Mouse (Mus musculus) 3134 (cell line): ENCODE measurements at regions not wholly inside any gene's neighbourhood (a gene's known extent, or its start where the extent isn't known, plus 50 kb on each side); places are given as distances from the start of the nearest gene placed in this dataset.
A peak's percentile ranks its signal among the peaks of the same experiment; 100 is the strongest.

Experiments
- DNase-seq: peaks from one replicate; pipeline ENCODE4 v3.0.0-alpha.2; 2011; ENCODE audit warnings: low spot score; ENCODE audit not compliant: insufficient read length; ENCODE audit errors: extremely low read depth

DNA sequence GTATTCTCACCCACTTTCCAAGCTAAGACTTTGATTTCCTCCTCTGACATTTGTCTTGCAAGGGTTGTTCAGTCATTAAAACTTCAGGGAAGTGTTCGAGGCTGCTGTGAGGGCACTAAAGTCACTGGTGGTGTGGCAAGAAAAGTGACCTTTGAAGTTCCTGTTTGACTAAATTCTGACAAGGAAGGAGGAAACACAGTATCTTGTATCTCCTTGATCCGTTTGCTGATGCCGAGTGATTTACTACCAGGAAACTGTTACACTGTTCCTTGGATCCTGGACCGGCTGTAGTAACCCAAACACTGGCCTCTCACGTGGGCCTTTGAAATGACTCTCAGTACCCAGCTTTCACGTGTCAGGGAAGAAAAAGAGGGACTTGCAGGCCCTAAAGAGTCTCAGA, 53.5 kb upstream of the Ralgapa2 start:
- no peak for DNase-seq

DNA sequence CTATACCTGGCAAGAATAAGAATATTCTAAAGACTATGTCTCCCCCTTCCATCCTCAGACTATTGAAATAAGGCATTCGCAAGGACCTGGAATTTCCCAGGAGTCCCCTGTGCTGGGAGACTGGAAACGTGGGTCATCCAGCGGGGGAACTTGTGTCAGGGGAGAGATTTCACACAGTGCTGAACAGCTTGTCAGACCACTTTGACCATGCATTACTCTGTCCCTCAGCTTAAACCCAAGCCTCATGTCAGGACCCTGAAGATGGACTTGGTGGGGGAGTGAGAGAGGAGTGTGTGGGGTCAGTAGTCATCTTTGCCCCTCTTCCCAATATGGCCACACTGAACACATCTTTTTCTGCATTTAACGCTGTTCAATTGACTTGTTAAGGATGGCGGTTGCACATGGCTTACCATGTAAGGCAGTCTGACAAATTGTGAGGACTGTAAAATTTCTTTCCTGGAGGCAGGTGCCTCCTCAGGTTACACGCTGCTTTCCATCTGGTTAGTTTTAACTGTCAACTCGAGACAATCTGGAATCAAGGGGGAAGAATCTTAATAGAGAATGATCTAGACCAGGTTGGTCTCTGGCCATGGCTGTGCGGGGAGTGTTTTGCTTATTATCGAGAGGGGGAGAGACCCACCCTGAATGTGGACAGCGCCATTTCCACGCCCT, 56.2 kb upstream of the Ralgapa2 start:
- DNase-seq = no peak

DNA sequence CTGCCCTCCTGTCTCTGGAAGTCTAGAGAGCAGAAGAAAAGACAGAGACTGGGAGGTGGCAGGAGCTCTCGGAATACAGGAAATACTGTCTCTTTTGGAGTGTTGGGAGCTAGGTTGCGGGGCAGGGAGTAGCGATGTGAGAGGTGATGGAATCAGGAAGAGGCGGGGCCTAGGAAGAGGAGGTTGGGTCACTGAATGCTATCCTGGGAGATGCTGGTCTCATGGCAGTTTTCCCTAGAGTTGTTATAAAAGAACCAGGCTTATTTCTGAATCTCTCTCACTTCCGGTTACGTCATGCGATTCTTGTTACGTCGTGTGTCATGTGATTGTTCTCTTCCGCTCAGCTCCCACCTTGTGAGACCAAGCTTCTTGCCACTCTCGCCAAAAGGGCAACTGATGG, 58.9 kb upstream of the Ralgapa2 start:
- DNase-seq = no peak

DNA sequence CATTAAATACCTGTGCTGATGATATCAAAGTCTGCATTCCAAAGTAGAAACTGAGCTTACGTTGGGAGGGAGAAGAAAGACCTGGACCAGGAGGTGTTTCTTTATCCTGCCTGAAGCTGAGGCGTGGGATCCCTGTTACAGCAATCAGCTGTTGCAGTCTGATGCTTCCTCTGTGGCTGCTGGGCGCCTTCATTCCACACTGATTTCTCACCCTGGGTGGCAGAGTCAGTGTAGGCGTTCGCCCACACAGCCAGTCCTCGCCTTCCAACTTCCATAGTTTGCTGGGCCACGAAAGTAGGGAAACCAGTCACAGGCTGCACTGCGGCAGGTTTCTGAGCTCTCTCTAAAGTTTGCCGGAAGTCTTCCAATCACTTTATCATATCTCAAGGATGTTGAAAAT, 59.7 kb upstream of the Ralgapa2 start:
- no peak for DNase-seq

DNA sequence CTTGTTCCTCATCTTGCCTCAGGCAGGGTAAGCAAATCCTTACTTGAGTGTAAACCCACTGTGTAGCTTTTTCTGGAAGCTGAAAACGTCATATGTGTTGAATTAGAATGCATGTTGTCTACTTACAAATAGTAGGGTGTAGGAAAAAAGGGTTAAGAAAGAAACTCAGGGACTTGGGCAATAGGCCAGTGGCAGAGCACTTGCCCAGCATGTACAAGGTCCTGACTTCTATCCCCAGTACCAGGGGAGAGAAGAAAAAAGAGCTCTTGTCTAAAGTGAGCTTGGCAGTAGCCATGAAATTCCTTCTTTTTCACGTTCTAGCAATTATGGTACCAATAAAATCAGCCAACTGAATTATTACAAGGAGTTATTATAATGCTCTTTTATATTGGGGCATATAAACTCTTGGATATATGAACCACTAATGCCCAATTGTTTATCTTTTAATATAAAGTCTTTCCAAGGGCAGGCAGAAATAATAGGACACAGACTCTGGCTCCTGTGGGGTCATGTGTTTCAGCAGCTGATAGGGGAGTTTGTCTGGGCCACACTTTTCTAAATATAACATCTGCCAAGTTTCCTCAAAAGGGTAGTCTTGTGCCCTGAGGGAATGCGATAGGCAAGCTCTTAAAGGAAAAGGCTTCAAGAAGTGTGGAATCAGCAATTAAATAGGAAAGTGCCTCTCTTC, 63.6 kb upstream of the Ralgapa2 start:
- no peak for DNase-seq

DNA sequence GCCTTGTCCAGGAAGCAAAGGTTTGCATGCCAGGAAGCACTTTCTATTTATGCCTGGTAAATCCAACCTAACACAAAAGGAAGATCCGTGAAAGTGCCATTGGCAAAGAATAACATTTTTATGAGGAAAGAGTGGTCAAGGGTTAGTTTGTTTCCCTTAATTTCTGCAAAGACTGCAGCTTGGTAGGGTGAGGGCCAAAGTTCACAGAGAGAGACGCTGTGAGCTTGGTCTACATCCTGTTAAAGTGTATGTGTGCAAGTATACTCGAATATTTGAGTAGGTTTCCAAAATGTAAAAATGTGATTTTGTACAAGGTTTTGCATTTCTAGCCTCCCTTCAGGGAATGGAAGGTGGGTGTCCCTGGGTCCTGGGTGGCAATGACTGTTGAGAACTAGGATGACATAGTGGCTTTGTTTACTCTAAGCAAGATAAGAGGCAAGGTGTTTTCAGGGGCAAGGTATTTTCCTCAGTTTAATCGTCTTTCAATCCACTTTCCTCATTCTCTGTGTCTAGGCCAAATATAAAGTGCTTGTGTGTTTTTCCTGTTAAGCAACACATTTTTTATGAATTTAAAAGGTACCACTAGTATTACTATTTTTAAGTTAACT, 64.3 kb upstream of the Ralgapa2 start:
- no peak for DNase-seq

DNA sequence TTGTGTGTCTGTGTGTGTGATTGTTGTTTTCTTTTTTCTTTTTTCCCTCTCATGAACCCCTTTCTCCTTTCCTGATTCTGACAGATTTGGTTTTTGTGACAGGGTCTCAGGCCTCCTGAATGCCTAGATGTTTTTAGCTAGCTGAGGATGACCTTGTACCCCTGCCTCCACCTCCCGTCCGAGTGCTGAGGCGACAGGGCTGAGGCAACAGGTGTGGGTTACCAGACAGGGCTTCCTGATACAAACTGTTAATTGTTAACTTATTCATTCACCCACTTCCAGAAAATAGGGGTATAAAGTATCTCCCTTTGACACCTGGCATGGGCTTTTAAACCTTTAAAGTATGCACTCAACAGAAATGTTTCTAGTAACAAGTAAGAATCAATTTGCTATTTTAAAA, 65.0 kb upstream of the Ralgapa2 start:
- DNase-seq = no peak

DNA sequence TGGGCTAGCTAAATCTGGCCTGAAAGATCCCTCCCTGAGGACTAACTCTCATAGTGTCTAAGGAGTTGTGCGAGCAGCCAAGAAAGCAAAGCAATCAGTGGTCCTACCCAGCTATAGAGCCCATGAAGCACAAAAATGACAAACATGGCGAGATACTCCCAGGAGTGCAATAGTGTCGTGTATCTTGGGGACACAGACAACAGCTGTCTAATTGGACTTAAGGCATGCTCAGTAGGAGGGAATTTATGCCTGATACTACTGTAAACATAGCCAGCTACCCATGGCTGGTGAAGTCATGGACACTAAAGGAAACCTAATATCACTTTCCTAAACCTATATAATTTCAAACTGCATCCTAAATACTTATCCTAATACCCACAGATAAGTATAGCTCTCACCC, 69.1 kb upstream of the Ralgapa2 start:
- DNase-seq = no peak

DNA sequence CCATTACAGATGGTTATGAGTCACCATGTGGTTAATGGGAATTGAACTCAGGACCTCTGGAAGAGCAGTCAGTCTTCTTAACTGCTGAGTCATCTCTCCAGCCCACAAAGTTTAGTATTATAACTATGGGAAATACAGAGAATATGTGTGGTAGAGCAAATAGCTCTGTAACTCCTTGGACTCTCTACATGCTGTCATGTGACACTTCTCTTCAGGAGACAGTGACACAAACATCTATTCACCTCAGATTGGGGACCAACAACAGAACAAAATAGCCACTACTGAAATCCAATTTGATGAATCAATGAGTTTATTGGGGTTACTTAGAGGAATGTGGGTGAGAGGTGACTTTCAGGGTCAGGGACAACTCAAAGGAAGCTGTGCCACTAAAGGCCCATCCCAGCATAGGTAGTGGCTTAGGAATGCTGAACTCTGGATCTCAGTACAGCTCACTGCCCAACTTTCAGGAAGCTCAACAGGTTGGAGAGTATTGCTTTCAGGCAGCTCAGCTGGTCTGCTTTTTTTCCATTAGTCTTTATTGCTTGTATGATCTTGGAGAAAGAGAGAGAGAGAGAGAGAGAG, 71.8 kb upstream of the Ralgapa2 start:
- DNase-seq = peak; percentile 27

DNA sequence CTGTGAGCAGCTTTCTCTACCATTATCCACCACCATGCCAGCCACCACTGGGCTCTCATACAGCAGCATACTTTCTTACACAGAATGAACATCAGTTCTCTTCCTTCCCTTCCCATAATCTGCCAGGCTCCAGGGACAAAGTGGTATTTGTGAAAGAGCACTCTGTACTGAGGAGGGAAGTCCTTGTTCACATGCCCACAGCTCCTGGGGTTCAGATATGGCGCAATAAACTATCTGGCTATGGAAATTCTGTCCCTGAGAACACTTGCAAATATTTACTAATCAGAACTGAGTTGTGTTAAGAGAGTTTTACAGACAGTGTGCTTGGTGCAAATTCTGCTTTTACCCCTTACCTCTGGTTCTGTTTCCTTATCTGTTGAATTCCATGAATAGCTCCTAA, 74.2 kb upstream of the Ralgapa2 start:
- DNase-seq = no peak

DNA sequence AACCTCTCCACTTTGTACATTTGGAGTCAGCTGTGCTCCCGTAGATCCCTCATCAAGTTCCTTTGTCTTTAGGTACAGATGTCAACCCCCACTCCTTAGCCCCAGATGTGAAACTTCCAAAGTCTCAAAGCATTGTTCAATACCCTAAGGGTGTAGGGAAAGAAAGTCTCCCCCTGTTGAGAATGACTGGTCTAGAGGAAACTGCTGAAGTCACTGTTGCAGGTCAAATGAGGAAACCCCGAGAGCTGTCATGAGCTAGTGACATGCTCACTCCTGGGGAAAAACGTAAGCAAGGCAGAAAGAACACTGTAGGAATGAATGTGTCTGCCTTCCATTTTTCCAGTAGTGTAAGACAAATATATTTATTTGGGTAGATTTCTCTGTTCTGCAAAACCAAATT, 74.8 kb upstream of the Ralgapa2 start:
- no peak for DNase-seq

DNA sequence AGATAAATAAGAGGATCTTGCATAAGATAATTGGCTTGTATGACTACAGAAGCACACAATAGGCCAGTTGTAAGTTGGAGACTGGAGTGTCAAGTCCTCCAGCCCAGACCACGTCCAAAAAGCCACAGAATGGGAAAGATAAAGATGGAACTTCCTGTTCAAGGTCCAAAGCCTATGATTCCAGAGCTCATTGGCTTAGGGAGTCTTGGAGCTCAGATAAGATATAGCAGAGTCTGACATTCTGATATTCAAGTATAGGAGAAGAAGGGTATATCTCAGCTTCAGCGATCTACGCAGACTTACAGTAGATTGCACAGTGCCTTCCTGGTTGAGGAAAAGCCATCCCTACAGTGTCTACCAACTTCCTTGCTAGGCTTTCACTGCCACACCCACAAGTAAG, 77.7 kb upstream of the Ralgapa2 start:
- no peak for DNase-seq

DNA sequence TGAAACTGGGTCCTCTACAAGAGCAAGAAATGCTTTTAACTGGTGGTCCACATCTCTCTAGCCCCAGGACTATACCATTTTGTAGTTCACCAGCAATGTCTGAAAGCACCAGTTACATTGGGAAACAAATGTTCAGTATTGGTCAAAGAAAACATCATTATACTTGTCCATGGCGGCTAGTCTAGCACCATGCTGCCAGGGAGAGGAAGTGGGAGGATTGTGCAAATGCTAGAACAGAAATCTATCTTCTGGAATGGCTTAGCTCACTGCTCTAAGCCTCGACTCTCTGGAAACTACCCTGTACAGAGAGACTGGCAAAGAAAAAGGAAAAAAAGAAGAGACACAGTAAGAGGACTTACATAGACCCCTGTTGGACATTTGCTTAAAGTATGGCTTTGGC, 81.1 kb upstream of the Ralgapa2 start:
- DNase-seq = no peak

DNA sequence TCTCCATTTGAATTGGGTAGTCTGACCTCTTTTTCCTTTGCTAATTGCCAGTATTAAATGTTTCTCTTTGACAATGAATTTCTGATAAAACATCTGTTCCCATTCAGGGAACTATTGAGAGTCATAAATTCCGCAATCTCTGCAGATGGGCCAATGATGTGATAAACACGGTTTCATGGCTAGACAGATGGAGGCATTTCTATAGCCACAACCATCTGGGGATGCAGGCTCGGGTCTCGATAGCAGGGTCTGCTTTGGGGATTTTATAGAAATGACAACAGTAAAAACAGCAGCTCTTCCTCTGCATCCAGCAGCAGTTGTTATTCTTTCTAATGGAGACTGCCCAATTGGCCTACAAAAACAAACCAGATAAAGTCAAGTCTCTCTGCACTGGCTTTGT, 82.1 kb upstream of the Ralgapa2 start:
- no peak for DNase-seq

DNA sequence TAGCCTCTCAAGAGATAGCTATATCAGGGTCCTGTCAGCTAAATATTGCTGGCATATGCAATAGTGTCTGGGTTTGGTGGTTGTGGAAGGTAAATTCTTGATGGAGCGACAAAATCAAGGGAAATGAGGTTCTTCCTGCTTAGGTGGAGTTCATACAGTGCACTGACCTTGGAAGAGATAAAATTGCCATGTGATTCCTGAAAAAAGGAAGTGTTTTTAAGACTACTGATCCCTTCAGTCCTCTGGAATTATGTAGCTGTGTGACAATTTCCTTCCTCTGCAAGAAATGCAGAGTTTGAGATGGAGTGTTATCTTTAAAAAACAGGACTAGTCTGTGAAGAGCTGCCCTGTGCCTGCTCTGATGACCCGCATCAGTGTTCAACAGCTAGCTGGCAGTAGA, 83.5 kb upstream of the Ralgapa2 start:
- no peak for DNase-seq

DNA sequence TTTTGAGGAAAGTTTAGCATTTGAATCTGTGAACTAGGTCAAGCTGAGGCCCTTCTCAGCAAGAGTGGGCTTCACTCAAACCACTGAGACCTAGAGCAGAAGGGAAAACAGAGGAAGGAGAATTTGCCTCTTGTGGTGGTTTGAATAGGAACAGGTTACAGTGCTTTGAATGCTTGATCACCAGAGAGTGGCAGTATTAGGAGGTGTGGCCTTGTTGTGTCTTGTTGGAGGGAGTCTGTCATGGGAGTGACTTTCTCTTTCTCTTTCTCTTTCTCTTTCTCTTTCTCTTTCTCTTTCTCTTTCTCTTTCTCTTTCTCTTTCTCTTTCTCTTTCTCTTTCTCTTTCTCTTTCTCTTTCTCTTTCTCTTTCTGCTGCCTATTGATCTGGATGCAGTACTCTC, 94.0 kb upstream of the Ralgapa2 start:
- DNase-seq = no peak

DNA sequence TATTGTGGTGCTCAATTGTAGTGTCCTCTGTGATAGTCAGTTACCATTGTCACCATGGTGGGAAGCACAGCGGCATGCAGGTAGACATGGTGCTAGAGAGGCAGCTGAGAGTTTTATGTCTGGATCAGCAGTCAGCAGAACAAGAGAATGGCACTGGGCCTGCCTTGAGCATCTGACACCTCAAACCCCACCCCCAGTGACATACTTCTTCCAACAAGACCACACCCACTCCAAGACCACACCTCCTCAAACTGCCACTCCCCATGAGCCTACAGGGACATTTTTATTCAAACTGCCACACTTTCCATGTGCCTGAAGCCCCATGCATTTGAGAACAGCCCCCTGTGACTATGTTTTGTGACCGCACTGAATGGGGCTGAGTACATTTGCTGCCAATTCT, 98.8 kb upstream of the Ralgapa2 start:
- DNase-seq = no peak

DNA sequence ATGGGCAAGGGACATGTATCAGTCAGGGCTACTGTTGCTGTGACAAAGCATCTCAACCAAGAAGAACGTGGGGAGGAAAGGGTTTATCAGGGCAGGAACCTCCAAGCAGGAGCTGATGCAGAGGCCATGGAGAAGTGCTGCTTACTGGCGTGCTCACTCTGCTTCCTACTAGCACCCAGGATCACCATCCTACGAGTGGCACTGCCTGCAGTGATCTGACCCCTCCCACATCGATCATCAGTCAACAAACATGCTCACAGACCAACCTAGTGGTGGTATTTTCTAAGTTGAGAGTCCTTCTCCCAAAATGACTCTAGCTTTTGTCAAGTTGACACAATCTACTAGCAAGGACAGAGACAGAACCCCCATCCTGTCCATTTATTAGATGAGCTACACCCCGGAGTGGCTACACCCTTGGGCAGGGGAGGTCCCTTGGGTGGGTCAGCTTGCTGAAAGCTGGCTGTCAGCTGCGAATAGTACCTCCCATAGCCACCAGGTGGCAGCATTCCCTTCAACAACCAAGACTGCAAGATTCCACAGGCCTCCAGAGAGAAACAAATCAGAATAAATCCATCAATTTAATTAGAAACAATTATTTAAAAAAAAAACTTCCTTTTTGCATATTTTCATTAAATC, 99.9 kb upstream of the Ralgapa2 start:
- DNase-seq = peak; percentile 16

DNA sequence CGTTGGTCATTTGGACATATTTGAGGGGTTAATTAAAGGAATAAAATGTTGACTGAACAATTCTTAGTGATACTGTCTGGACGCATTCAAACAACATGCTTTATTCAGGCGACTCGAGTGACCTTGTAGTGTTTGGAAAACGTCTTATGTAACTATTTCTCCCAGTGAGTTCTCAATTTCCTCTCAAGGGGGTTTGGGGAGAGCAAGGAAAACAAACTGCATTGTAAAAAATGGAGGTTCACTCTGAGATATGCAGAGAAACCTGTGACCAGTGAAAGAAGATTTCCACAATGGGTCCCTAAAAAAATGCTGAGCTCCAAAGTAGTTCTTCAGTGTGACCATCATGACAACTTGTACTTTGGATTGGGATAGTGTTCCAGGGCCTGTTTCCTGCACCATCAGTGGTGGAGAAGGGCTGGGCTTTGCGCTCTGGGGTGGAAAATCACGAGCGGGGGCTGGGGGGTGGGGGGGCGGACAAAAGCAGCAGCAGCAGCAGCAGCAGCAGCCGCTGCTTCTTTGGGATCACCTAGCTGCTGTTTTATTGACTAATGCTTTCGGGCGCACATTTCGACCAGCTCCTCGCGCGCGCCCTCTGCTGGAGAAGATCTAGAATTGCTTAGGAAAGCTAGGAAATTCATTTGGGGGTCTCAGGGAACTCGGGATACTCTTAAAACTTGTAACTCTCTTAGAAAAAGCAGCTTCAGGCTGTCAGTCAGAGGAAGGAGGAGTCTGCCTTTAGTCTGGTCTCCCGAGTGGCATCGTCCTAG, 100.6 kb upstream of the Ralgapa2 start:
- peak; percentile 52 for DNase-seq

DNA sequence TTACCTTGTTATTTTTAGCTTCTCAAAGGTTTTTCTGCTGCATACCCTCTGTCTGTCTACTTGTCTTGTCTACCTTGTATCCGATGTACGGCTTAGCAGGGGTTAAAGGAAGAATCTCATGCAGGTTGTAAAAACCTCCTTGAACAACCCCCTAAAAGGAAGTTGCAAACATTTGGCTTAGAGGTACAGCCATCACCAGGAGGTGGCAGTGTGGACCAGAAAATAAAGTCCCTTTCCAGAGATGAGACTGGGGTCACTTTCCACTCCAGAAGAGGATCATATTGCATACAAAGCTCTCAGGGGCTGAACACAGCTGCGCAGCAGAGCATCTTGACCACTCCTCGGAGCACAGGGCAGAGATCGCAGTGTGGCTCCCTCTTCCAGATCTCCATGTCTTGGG, 109.0 kb upstream of the Ralgapa2 start:
- no peak for DNase-seq

DNA sequence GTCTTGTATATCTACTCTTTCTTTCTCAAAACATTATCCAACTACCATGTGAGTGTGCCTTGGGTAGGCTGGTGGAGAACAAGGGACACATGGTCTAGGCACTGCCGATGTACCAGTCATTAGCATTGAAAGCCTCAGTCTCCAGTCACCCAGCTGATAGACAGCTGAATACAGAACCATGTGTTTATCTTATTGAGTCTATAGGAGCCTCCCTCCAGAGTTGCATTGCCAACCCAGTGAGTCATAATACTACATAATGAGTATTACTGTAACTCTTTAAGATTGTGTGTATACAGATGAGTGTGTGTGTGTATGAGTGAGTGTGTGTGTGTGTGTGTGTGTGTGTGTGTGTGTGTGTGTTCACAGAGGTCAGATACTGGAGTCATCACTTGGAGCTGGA, 110.9 kb upstream of the Ralgapa2 start:
- DNase-seq = no peak
